Mouse (Mus musculus) Patski (cell line): ENCODE measurements at regions not wholly inside any gene's neighbourhood (a gene's known extent, or its start where the extent isn't known, plus 50 kb on each side); places are given as distances from the start of the nearest gene placed in this dataset.
"Not testable (repeated sequence)": the region's sequence is repeated elsewhere in the genome, so short reads cannot be mapped to it uniquely, and the experiment has no call there.

Experiments used
- ATAC-seq: fragments of 100-300 bp; one replicate; pipeline ENCODE4 v1.8.0; 2021
- CTCF ChIA-PET: fragments of 350-600 bp; sonication (Branson Sonifier 250); formaldehyde crosslinking; loops from one replicate; lab custom pipeline; 2022; ENCODE audit warnings: inconsistent platforms; lab: Charles Lee
- POLR2A ChIA-PET: fragments of 350-600 bp; sonication (Branson Sonifier 250); formaldehyde crosslinking; loops from one replicate; lab custom pipeline; 2022; ENCODE audit warnings: antibody characterized with exemption, inconsistent platforms; lab: Charles Lee
- DNase-seq: peaks from one replicate; pipeline ENCODE4 v3.0.0-alpha.2; 2011; ENCODE audit warnings: low read depth, low spot score
- H3K27me3 ChIP-seq: fragments of 371-371 bp; one replicate; pipeline ENCODE4 v1.5.1; 2021
- CTCF ChIP-seq: fragments of 100-300 bp; IDR thresholded peaks from one replicate; pipeline ENCODE4 v1.5.1; 2021
- in situ Hi-C: fragments of 300-500 bp; cut with MboI; formaldehyde crosslinking; loops from 3 replicates; pipeline ENCODE4 v1.11.1; 2018; ENCODE audit warnings: low pct_unique_long_range_greater_than_20kb, mixed read lengths

DNA sequence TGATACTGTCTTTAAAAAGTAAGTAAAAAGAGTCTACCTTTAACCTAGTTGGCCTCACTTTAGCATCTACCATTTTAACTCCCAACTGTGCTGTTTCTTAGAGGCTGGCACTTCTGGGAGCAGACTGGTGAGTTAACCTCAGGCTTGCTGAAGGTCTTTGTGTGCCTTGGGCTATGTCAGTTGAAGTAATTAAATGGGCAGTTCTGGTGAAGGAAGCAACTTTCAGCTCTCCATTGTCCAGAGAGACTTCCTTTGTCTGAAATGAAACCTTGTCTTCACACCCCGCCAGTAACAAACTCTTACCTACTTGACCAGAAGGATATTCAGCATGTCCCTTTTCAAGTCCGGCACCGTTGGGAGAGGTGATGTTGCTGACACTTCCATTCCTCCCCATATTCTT lies 55.5 kb downstream of the Zfp281 start:
- in situ Hi-C loops, result loop anchor here (25.0 kb wide), 1 partner anchor 543 kb away; the partner anchor contains the start of gene Kif21b
- DNase-seq, result no peak
- POLR2A ChIA-PET, result no interaction called here
- CTCF ChIA-PET, result no interaction called here
- ATAC-seq, result no peak
- no peak for TF ChIP-seq CTCF
- H3K27me3 ChIP-seq, result no peaks in the 10 kb centered on the region

- DNase-seq, CTCF ChIA-PET, POLR2A ChIA-PET, H3K27me3 ChIP-seq, ATAC-seq: not testable (repeated sequence)
- in situ Hi-C loops, result loop anchor here (25.0 kb wide), 1 partner anchor 545 kb away; the partner anchor contains the start of gene Kif21b
These were observed 57.6 kb downstream of the Zfp281 start for GRCm38 (mm10) chr1:136682311-136682710.

DNA sequence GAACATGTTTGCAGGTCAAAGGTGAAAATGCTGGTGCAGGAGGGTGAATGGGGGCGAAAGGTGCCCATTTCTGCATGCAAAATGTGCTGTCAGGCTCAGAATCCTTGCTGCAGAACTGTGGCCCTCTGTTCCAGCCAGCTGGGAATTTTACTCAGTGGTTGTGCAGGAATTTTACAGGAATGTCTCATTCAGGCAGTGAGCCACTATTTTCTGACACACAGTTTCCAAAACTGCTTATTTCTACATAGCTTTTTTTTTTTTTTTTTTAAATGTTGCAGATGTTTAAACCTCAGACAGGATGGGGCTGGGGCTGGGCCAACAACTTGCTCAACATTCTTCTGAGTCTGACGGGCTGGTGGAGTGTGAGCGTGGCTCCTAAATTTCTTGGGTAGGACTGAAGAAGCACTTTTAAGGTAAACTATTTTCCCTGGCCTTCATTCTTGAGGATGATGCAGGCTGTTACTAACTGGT lies 58.4 kb downstream of the Zfp281 start:
- in situ Hi-C loops, result loop anchor here (25.0 kb wide), 1 partner anchor 546 kb away; the partner anchor contains the start of gene Kif21b
- ChIA-PET CTCF (no interaction called here), POLR2A (interaction anchor here (0.7 kb wide), 1 partner anchor 53 kb away, joined by 4 read pairs; no protein-coding TSS in a partner anchor)
- DNase-seq (peak; percentile 71), ATAC-seq (peak; percentile 61)
- no peak for TF ChIP-seq CTCF
- no peaks in the 10 kb centered on the region for H3K27me3 ChIP-seq

- DNase-seq, result no peak
These were observed 58.9 kb downstream of the Zfp281 start for GRCm38 (mm10) chr1:136683561-136684131.

DNA sequence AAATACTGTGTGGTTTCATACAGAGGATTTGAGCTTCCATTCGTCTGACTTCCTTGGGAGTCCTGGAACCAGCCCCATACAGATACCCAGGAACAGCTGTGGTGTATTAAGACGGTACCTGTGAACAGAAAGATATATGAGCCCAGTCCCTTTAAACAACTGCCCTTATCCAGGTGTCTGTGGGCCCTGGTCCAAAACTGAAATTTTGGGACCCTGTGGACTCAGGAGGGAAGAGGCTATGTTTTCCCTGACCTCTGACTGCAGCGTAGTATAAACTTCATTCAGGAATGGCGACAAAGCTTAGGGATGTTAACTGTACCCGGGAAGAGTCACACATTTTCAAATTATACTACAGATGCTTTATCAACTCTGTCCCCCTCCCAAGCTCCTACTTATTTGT lies 59.8 kb downstream of the Zfp281 start:
- no peak for ATAC-seq
- no peaks in the 10 kb centered on the region for H3K27me3 ChIP-seq
- in situ Hi-C loops, result loop anchor here (25.0 kb wide), 1 partner anchor 547 kb away; the partner anchor contains the start of gene Kif21b
- TF ChIP-seq CTCF, result no peak
- no peak for DNase-seq
- CTCF ChIA-PET, result interaction anchor here (1.2 kb wide), 1 partner anchor 11 kb away, joined by 3 read pairs; no protein-coding TSS in a partner anchor
- POLR2A ChIA-PET, result interaction anchor here (1.2 kb wide), 1 partner anchor 10 kb away, joined by 4 read pairs; no protein-coding TSS in a partner anchor

More at GRCm38 (mm10) chr1:136683561-136684131, 58.9 kb downstream of the Zfp281 start:
- ATAC-seq, result peak; percentile 52
- POLR2A ChIA-PET, result interaction anchor here (0.6 to 1.2 kb wide), 2 partner anchors 9 to 11 kb away, joined by 3 to 4 read pairs; no protein-coding TSS in a partner anchor
- CTCF ChIA-PET, result no interaction called here
- H3K27me3 ChIP-seq, result no peaks in the 10 kb centered on the region
- in situ Hi-C loops, result loop anchor here (25.0 kb wide), 1 partner anchor 546 kb away; the partner anchor contains the start of gene Kif21b
- no peak for TF ChIP-seq CTCF

DNA sequence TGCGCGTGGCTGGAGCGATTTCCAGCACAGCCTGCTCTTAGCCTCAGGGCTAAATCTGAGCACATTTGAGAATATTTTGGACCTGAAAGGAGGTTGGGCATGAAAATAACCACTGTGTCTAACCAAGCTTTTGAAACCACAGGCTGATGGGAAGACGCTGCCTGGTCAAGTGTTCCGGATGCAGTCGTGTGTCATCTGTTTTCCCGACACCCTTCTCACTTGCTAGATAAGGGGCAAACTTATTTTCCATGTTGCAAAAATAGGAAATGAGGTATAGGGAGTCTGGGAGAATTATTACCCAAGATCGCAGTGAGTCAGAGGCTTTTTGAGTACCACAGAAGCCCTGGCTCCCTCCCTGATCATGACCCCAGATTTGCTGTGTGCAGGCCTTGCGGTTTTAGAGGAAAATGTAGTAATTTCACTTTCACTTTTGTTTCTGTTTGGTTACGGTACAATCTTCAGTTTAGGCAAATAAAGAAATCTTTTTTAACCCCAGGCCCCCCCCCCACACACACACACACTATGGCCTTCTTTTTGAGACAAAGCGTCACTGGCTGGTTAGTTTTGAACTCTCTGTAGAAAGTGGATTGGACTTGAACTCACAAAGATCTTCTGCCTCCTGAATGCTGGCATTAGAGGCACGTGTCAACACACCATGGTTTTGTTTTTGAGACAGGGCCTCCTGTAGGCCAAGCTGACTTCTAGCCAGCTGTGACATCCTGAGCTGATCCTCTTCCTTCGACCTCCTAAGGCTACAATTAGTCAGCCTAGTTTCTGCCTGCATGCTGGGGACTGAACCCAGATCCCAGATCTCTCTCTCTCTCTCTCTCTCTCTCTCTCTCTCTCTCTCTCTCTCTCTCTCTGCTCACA lies 60.7 kb downstream of the Zfp281 start:
- ChIA-PET CTCF (interaction anchor here (0.9 to 1.2 kb wide), 2 partner anchors 9 to 10 kb away, joined by 3 read pairs; no protein-coding TSS in a partner anchor), POLR2A (interaction anchor here (0.6 to 1.1 kb wide), 2 partner anchors 32 to 53 kb away, joined by 3 to 4 read pairs; no protein-coding TSS in a partner anchor)
- DNase-seq (peak; percentile 96), ATAC-seq (peak; percentile 74)
- TF ChIP-seq CTCF, result peak; percentile 17
- H3K27me3 ChIP-seq, result no peaks in the 10 kb centered on the region
- in situ Hi-C loops, result loop anchor here (5.0 to 25.0 kb wide), 2 partner anchors 58 to 548 kb away; partner anchors contain the start of gene Kif21b

DNA sequence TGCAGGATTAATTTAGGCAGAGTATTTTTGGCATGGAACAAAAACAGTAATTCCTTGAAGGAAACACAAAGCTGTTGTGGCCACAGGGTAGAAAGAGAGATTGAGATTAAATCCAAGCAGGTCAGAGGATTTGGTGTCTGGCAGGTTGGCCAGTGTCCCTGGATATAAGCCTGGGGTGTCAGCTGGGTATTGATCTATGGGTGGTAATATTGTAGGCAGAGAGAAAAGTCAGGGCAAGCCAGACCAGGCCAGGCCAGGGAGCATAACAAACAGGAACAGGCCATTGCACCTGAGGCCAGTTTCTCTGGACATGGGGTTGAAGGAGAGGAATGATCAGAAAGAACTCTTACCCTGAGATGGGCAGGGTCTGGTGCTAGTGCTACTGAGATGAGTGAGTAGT lies 61.8 kb downstream of the Zfp281 start:
- no peak for TF ChIP-seq CTCF
- no peaks in the 10 kb centered on the region for H3K27me3 ChIP-seq
- in situ Hi-C loops, result loop anchor here (5.0 to 25.0 kb wide), 2 partner anchors 59 to 549 kb away; partner anchors contain the start of gene Kif21b
- ATAC-seq (no peak), DNase-seq (no peak)
- ChIA-PET CTCF (interaction anchor here (0.9 kb wide), 1 partner anchor 8 kb away, joined by 3 read pairs; no protein-coding TSS in a partner anchor), POLR2A (interaction anchor here (0.6 to 0.8 kb wide), 3 partner anchors 8 to 58 kb away, joined by 3 to 9 read pairs (median 3); no protein-coding TSS in a partner anchor)

DNA sequence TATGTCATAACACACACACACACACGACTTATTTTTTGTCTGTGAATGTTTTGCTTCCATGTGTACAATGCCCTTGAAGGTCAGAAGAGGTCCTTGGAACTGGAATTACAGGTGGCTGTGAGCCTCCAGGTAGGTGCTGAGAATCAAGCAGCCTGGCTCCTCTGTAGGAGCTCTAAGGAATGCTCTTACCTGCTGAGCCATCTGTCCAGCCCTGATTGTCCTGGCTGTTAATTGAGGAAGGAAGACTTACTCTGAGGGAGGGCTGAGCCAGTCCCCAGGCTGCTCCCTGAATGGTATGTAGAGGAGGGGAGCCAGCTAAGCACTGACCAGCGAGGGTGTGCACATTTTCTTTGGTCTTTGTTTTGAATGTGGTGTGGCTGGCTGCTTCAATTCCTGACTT lies 65.4 kb downstream of the Zfp281 start:
- ATAC-seq (no peak), DNase-seq (no peak)
- POLR2A ChIA-PET, result no interaction called here
- TF ChIP-seq CTCF, result no peak
- in situ Hi-C loops, result loop anchor here (25.0 kb wide), 1 partner anchor 553 kb away; the partner anchor contains the start of gene Kif21b
- CTCF ChIA-PET, result no interaction called here
- H3K27me3 ChIP-seq, result no peaks in the 10 kb centered on the region

DNA sequence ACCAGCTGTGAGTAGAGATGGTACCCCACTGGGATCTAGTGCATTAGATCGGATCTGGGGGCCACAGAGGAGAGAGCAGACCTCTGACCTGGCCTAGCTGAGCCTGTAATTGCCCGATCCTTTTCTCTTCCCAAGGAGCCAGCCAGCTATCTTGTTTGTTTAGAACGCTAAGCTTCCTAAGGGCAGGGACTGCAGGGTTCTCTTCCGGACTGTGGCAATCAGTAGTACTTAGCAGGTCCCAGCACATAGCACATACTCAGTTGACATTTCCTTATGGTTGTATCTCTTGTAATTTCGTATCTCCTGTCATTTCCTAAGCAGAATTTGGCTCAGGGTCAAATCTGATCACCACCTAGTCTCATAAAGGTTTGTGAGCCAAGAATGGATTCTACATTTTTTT lies 68.7 kb downstream of the Zfp281 start:
- ATAC-seq, result no peak

More for the DNA sequence above, 68.7 kb downstream of the Zfp281 start:
- in situ Hi-C loops, result loop anchor here (25.0 kb wide), 1 partner anchor 556 kb away; the partner anchor contains the start of gene Kif21b
- POLR2A ChIA-PET, result no interaction called here
- CTCF ChIA-PET, result interaction anchor here (1.2 kb wide), 1 partner anchor 56 kb away, joined by 3 read pairs; no protein-coding TSS in a partner anchor
- no peak for DNase-seq
- no peak for TF ChIP-seq CTCF
- H3K27me3 ChIP-seq, result no peaks in the 10 kb centered on the region
